Mouse (Mus musculus) naive thymus-derived CD4-positive, alpha-beta T cell, adult 2 months (primary cell): Measurements from ENCODE around the gene 3110082I17Rik.

Source experiments
- DNase-seq: peaks from one replicate; pipeline ENCODE4 v3.0.0-alpha.2; 2011; ENCODE audit warnings: low read depth

The 3110082I17Rik gene

DNA sequence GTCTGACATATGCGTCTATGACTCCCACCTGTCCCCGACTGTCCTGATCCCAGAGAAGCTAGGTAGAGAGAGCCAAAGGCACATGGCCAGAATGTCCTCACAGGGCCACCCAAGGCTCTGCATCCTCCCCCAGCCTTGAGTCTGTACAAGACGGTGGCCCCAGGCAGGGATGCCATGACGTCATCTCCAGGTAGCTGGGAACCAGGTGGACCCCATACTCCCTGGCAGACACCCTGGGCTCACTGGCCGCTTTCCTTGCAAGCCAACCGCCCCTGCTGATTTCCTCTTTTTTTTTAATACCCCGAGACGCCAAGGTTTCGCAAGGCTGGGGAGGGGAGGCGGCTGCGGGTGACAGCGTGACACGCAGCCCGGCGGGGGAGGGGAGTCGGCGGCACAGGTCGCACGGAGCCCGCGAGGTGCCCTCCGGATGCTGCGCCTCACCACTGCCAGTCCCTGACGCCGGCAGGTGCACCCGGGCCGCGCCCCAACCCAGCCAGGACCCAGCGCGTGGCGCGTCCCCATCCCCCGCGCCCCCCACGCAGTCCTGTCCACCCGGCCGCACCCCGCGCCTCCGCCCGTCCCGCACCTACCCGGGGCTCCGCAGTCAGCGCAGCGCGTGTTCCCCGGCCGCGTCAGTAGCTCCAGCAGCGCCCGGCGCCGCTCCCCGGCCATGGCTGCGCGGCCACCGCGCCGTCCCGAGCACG, 135.5 kb downstream of the 3110082I17Rik start:
- peak; percentile 64 for DNase-seq

DNA sequence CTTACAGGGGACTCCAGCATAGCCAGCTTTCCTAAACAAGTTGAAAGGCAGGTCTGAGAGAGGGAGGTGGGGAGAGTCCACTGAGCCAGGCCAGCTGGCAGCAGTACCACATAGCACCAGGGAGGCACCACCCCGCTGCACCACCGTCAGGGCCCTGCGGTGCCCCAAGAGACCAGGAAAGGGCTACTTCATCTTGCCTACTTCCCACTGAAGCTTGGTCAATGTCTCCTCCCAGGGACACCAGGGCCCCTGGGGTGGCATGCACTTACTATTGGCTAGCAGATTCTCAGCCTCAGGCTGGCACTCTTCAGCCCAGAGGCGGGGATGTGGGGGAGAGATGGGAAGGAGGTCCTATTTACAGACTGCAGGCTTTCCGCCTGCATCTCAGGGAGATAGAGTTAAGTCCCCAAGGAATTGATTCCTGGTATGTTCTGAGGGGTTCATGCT, 136.3 kb downstream of the 3110082I17Rik start:
- no peak for DNase-seq

DNA sequence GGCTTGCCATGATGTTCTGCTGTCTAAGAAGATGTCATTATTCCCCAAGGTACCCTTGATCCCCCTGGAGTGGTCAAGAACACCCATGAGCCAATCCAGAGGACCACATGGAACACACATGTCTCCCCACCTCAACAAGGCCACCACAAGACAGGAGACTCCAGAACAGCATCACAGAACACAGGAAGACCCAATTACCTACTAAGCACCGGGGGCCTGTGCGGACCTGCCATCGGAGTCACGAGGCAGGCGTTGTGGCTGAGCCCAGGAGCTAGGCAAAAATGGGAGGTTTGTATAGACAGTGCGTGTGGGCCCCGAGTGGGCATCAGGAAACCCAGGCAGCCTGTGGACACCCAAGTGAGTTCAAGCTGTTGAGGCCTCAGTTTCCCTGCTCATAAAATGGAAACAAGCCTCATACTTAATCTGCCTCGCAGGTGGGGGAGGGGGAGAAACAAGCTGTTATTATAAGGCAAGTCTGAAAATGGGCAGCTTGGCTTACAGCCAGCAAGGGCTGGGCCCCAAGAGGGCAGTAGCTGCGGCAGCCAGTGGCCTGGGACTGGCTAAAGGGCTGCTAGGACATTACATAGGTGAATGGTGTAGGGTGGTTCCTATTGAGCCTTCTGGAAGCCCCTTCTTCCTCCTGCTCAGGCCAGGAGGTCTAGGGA, 136.9 kb downstream of the 3110082I17Rik start:
- no peak for DNase-seq

DNA sequence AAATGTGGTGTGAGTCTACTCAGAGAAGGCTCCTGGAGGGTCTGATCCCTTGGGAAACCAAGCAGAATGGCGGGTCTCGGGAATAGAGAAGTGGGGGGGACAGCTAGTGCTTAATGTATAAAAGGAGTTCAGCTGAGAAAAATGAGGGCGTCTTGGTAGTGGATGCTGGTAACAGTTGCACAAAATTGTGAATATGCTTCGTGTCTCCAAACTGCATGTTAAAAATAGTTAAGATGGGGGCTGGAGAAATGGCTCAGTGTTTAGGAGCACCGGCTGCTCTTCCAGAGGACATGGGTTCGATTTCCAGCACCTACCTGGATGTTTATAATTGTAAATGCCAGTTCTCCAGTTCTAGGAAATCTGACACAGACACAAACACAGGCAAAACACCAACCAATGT, 139.0 kb downstream of the 3110082I17Rik start:
- DNase-seq, result no peak

DNA sequence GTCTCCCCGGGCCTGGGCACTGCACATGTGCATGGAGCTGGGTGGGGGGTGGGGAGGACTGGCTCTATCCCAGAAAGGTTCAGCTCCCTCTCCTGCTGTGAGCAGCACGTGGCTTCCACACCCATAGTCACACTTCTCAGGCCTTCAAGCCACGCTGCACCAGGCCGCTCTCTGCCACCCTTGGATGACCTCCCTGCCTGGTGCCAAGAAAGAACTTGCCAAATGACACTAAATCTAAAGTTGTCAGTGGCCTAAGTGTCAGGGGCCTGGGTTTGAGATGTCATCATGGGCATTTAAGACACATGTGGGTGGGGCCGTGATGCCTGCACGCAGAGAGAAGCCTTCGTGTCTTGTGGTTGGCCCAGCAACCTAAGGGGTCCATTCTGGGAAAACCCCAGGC, 139.9 kb downstream of the 3110082I17Rik start:
- no peak for DNase-seq

DNA sequence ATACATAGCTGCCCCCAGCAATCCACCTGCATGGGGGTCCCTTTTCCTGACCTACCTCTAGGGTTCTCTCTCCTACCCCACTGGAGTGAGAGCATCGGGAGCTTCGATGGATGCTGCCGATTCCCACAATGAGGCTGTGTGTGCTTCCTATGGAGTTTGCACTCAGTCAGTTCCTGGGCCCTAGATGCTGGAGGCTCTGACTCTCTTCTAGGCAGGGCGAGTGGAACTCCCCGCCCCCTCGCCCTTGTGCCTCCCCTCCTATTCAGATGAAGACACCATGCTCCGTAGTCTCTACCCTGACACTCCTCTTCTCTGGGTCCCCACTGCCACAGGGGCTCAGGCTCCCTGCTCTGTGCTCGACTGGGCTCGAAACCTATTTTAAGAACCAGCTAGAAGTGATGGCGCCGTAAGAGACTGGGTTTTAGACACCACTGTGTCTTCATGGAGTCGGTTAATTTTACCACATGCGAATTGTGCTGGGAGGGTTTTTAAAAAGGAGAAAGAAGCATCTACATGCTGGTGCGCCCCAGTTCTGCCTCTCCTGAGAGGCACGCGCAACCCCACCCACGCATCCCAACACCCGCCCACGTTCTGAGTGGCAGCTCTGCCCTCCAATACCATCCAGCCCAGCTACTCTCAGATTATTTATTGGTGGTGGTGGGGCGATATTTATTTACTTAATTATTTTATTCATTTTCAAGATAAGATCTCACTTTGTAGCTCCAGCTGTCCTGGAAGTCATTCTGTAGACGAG, 142.4 kb downstream of the 3110082I17Rik start:
- DNase-seq, result no peak

DNA sequence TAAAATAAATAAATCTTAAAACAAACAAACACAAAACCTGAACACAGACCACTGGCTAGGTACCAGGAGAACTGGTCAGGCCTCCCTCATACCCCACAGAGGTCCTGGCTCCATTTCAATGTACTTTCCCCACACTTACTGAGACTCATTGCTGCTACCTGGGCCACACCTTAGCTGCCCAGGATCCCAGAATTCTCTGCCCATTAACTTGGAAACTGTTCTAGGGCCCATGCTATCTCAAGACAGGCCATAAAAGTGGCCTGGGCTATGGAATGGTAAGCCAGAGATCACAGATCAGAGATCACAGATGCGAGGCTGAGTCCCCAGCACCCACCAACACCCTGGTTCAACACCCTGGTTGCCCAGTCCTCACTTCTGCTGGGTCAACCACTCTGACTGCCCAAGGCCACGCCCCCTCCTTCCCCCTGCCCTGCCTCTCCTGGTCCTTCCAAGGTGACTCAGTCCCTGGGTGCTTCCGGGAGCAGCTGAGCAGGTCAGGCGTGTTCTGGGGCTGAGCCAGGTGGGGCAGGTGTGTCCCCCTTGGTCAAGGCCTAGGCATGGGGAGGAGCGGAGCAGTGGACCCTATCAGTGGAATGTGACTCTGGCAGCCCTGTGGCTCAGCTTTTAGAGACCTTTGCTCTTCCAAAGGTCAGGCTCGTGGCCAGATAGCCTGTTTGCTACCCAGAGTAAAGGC, 143.2 kb downstream of the 3110082I17Rik start:
- no peak for DNase-seq

DNA sequence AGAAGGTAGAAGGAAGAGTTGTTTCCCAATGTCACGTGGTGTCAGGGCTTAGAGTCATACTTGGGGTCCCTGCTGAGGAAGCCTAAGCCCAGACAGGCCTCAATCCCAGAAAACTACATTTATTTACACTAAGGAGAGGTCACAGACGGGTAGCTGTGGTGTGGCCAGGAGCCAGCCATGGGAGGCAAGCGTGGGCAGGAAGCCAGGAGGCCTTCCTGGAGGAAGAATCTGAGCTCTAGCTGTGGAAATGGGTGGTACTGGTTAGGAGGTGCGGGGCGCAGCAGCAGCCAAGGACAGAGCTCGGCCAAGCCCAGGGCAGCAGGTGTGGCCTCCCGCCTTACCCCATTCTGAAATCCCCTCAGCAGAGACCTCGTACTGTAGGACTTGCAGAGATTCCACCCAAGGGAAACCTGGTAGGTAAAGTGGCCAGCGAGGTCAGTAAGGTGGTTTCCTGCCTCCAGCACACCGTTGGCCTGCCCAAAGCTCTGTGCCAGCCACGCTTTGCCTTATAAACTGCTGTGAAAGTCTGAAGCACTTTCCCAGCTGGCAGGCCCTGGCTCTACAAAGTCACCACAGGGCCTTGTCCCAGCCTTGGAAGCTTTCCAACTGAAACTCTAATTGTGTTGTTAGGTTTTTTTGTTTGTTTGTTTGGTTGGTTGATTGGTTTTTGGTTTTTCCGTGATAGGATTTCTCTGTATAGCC, 145.2 kb downstream of the 3110082I17Rik start:
- no peak for DNase-seq

DNA sequence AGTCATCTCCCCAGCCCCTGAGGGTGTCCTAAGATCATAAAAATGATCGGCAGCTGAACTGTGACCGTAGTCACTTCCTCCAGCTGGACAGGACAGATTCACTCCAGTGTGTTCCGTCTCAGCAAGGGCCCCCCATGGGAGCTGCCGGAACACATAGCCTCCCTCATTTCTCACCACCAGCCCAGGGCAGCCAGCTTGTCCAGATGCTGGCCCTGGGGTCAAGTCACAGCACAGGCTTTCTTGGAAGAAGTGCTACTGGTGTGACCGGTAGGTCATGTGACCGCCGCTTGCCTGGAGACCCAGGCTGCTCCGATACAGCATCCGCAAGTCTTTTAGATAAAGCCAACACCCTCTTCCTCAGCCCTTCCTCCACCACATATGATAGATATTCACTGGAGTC, 146.8 kb downstream of the 3110082I17Rik start:
- DNase-seq, result no peak

DNA sequence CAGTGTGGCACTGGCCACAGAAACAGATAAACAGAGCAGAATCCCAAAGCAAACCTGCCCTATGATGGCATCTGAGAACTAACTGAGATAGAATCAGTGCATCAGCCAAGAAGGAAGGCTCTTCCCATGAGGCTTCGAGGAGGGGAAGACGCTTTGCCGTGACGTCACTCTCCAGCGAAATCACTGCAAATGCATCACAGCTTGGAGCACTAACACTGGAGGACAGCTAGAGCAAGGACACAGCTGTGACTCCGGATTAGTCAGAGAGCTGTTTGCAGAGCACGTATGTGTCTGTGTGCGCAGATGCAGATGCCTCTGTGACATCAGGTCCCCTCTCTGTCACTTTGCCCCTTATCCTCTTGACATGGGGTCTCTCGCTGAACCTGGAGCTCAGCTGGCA, 148.5 kb downstream of the 3110082I17Rik start:
- no peak for DNase-seq

DNA sequence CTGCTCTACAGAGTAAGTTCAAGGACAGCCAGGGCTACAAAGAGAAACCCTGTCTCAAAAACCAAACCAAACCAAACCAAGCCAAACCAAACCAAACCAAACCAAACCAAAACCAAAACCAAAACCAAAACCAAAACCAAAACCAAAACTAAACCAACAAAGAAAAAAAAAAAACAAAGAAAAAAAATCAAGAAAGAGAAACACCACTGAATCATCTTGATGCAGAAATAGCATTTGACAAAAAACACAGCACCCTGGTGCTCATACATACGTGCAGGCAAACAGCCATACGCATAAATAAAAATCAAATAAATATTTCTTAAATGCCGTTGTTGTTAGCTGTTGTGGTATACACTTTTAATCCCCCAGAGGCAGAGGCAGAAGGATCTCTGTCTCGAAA, 149.8 kb downstream of the 3110082I17Rik start:
- no peak for DNase-seq

DNA sequence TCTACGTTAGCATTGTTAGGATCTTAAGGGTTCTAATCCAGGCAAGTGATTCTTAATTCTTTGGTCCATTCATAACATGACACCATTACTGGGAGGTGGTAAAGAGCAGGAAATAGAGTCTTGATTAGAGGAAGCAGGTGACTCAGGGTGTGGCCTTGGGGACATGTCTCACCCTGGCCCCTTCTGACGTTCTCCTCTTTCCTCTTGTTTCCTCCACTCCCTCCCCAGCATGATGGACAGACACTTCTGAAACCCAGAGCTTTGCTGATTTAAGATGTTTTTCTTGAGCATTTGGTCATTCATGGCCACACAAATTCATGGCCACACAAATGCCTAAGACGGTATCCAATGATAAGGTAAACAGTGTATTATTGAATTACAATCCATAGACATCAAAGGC, 150.4 kb downstream of the 3110082I17Rik start:
- DNase-seq, result no peak
